Mouse (Mus musculus) kidney, adult 11 months (tissue): ENCODE measurements around the gene Olfr702.

ENCODE experiments used
- DNase-seq: peaks from one replicate; pipeline ENCODE4 v3.0.0; 2022

Olfr702 gene

GRCm38 (mm10) chr7:106833793-106834192 is at the start of gene Olfr702:
Gene Olfr702 (minus strand): TSS chr7:106833893.
- no peak for DNase-seq

GRCm38 (mm10) chr7:106876791-106877190 is 43.1 kb upstream of the Olfr702 start, which contains the start of gene Olfr705:
Gene Olfr705 (minus strand): TSS chr7:106876891.
- DNase-seq: no peak

- no peak for DNase-seq
Observed at GRCm38 (mm10) chr7:106862885-106863284, 29.2 kb upstream of the Olfr702 start, which contains the start of gene Olfr704. Gene Olfr704 (plus strand): TSS chr7:106863185.

DNA sequence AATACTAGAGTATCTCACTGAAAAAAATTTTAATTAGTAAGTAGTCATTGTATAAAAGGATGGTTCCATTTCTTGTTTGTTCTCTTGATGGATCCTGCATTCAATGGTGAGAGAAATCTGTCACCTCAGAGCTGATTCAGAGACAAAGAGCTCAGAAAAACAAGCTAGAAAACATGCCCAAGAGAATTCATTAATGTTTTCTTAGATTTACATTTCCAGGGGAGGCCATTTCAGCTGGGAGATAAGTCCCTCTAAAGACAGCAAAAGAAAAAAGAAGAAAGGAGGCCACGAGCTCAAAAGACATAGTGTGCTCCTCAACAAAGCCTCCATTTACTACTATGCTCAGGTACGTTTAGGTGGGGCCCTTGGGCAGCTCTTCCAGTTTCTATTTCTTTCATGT is 9.4 kb upstream of the Olfr702 start, which contains the start of gene Olfr703:
Gene Olfr703 (plus strand): TSS at position 301 of the 400 bp plus-strand sequence.
- DNase-seq: no peak

- no peak for DNase-seq
Observed at GRCm38 (mm10) chr7:106818414-106818813, 15.3 kb downstream of the Olfr702 start.

- no peak for DNase-seq
Observed at GRCm38 (mm10) chr7:106815775-106816174, 17.9 kb downstream of the Olfr702 start.

DNA sequence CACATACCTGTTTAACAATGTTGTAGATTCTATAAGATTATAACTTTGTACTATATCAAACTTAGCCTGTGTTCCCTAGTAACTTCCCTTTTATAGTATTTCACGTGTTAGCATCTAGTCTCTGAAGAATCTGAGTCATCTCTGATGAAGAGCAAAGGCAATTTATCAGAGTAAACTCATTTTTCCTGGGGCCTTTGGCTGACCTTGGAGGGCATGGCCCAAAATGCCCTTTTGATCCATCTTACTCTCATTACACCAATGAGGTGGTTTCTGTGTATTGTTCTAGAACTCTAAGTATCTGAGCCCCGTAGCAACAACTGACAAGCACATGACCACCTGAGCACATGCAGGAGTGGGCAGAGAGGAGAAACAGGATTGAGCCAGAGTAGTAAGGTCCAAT is 19.9 kb downstream of the Olfr702 start, which contains the start of gene Olfr701:
Gene Olfr701 (plus strand): TSS at position 301 of the 400 bp plus-strand sequence.
- DNase-seq: no peak

- DNase-seq: no peak
Observed at GRCm38 (mm10) chr7:106808734-106809133, 25.0 kb downstream of the Olfr702 start, which contains the start of gene Olfr700. Gene Olfr700 (minus strand): TSS chr7:106808834.

DNA sequence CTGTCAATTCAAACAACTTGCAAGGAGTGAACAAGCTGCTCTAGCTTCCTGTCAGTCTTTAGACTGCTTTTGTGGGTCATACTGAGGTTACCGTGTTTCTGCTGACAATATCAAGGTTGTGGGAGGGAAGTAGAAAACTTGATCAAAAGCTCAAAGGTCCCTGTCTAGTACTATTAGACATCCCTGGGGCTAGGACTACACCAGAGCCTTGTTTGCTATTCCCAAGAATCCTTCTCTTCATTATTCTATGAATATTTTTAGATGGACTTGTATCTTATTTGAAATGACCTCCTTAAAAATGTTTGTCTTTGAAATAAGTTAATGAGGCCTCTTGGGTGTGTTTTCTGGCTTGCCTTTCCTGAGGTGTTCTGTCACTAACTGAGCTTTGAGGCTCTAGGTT is 40.6 kb downstream of the Olfr702 start, which contains the start of gene Olfr699:
Gene Olfr699 (minus strand): TSS at position 101 of the 400 bp plus-strand sequence.
- no peak for DNase-seq

GRCm38 (mm10) chr7:106788330-106788729 is 45.4 kb downstream of the Olfr702 start:
- no peak for DNase-seq
